Mouse (Mus musculus) lung, postnatal 0 days (tissue): ENCODE results near the gene Bbs7. TPM values are rescaled to one million over a fixed set of nuclear protein-coding genes. Genes with fewer than 3 reads are reported as not detected.
"Not testable (repeated sequence)": the region's sequence is repeated elsewhere in the genome, so short reads cannot be mapped to it uniquely, and the experiment has no call there.

ENCODE experiments used
- ATAC-seq: fragments of 200-750 bp; cut with Nextera tagmentation; 2 replicates; pipeline ENCODE4 v1.8.0; 2017; ENCODE audit warnings: moderate library complexity
- DNase-seq: peaks from one replicate; pipeline ENCODE4 v3.0.0-alpha.2; 2016; ENCODE audit warnings: low spot score
- H3K27ac ChIP-seq: fragments of 300-500 bp; sonication (generic); 2 replicates; pipeline ENCODE4 v1.5.1; 2014; ENCODE audit warnings: antibody characterized with exemption, mild to moderate bottlenecking, low read length, mixed read lengths
- H3K27me3 ChIP-seq: fragments of 300-500 bp; sonication (generic); replicated peaks from 2 replicates; pipeline ENCODE4 v1.6.1; 2014; ENCODE audit warnings: low read length, mixed read lengths; ENCODE audit not compliant: insufficient read depth
- H3K36me3 ChIP-seq: fragments of 300-500 bp; sonication (generic); 2 replicates; pipeline ENCODE4 v1.6.1; 2014; ENCODE audit warnings: low read length, mixed read lengths; ENCODE audit not compliant: insufficient read depth
- H3K4me1 ChIP-seq: fragments of 300-500 bp; sonication (generic); 2 replicates; pipeline ENCODE4 v1.6.1; 2014; ENCODE audit warnings: antibody characterized with exemption, low read depth, low read length, mixed read lengths; ENCODE audit not compliant: insufficient read depth
- H3K4me2 ChIP-seq: fragments of 300-500 bp; sonication (generic); replicated peaks from 2 replicates; pipeline ENCODE4 v1.6.1; 2014; ENCODE audit warnings: low read depth, mild to moderate bottlenecking, low read length, moderate library complexity, mixed read lengths
- H3K4me3 ChIP-seq: fragments of 300-500 bp; sonication (generic); 2 replicates; pipeline ENCODE4 v1.5.1; 2014; ENCODE audit warnings: low read depth, low read length
- H3K9ac ChIP-seq: fragments of 300-500 bp; sonication (generic); replicated peaks from 2 replicates; pipeline ENCODE4 v1.6.1; 2014; ENCODE audit warnings: low read depth, mild to moderate bottlenecking
- H3K9me3 ChIP-seq: fragments of 300-500 bp; sonication (generic); 2 replicates; pipeline ENCODE4 v1.6.1; 2016; ENCODE audit warnings: low read length, mixed read lengths
- CTCF ChIP-seq: IDR thresholded peaks from 2 replicates; pipeline ENCODE4 v1.5.1; 2016; ENCODE audit warnings: antibody characterized with exemption, mild to moderate bottlenecking
- EP300 ChIP-seq: IDR thresholded peaks from 2 replicates; pipeline ENCODE4 v1.6.1; 2016; ENCODE audit warnings: antibody characterized with exemption, mild to moderate bottlenecking, control low read depth
- WGBS: fragments of 180-500 bp; shearing (Covaris S2); extraction: QIAGEN DNeasy Blood & Tissue Kit; methylation state at CpG from one replicate; pipeline ENCODE4 v1.1.7; 2014; 5-methylcytosine and 5-hydroxymethylcytosine counted together
- polyA plus RNA-seq: library from polyadenylated mRNA; unstranded; fragments of >200 nt; fragmentation: Nextera tagmentation; extraction: Ambion mirVana; gene quantifications from 2 replicates; pipeline ENCODE4 v1.2.1, GENCODE M21; 2015

Bbs7 gene
- polyA plus RNA-seq = 8.0 and 8.8 TPM in 2 replicates

GRCm38 (mm10) chr3:36613202-36613907, at the start of gene Bbs7:
Gene Bbs7 (minus strand): TSS chr3:36613477.
- H3K4me1 ChIP-seq = no peaks in the 10 kb centered on the region
- H3K27ac ChIP-seq = 0 out of 2 replicates have a peak within 1 kb of the TSS, but pooled peaks have one; percentile 38
- peak within 1 kb of the TSS; percentile 85 for H3K4me2 ChIP-seq
- no peaks in the 10 kb centered on the region for H3K36me3 ChIP-seq
- peak; percentile 100 for ATAC-seq
- DNase-seq = peak; percentile 98
- no peaks in the 10 kb centered on the region for H3K9me3 ChIP-seq
- WGBS = 5% methylated on average over 31 of the region's 38 CpGs
- H3K4me3 ChIP-seq = peak within 1 kb of the TSS; percentile 63
- no peak for TF ChIP-seq EP300
- H3K9ac ChIP-seq = peak within 1 kb of the TSS; percentile 51
- no peaks in the 10 kb centered on the region for H3K27me3 ChIP-seq

GRCm38 (mm10) chr3:36645245-36645559, 31.9 kb upstream of the Bbs7 start:
- H3K27me3 ChIP-seq, H3K36me3 ChIP-seq, DNase-seq, H3K4me2 ChIP-seq, ATAC-seq, H3K27ac ChIP-seq, H3K4me3 ChIP-seq, H3K9me3 ChIP-seq, H3K4me1 ChIP-seq, H3K9ac ChIP-seq: not testable (repeated sequence)

GRCm38 (mm10) chr3:36644554-36645244, 31.4 kb upstream of the Bbs7 start:
- TF ChIP-seq EP300 (no peak), CTCF (no peak)

GRCm38 (mm10) chr3:36643354-36643753, 30.1 kb upstream of the Bbs7 start:
- H3K4me1 ChIP-seq = no peaks in the 10 kb centered on the region
- 75% methylated on average over 3 of the region's 3 CpGs for WGBS

More at GRCm38 (mm10) chr3:36644554-36645244, 31.4 kb upstream of the Bbs7 start:
- DNase-seq = no peak
- no peaks in the 10 kb centered on the region for H3K27me3 ChIP-seq
- no peak overlapping the region for H3K27ac ChIP-seq
- H3K9me3 ChIP-seq = no peaks in the 10 kb centered on the region
- H3K4me1 ChIP-seq = no peaks in the 10 kb centered on the region
- H3K9ac ChIP-seq = no peak overlapping the region
- no peak overlapping the region for H3K4me2 ChIP-seq
- no peak for ATAC-seq
- no peak overlapping the region for H3K4me3 ChIP-seq
- 64% methylated on average over 3 of the region's 3 CpGs for WGBS
- no peaks in the 10 kb centered on the region for H3K36me3 ChIP-seq

GRCm38 (mm10) chr3:36642736-36643135, 29.5 kb upstream of the Bbs7 start:
- 64% methylated on average over 13 of the region's 13 CpGs for WGBS
- no peak for DNase-seq

More at GRCm38 (mm10) chr3:36643354-36643753, 30.1 kb upstream of the Bbs7 start:
- Histone ChIP-seq H3K36me3 (no peaks in the 10 kb centered on the region), H3K9ac (no peak overlapping the region), H3K4me2 (no peak overlapping the region), H3K9me3 (no peaks in the 10 kb centered on the region), H3K4me3 (no peak overlapping the region), H3K27me3 (no peaks in the 10 kb centered on the region), H3K27ac (no peak overlapping the region)
- DNase-seq = no peak
- no peak for ATAC-seq
- TF ChIP-seq EP300 (no peak), CTCF (no peak)

GRCm38 (mm10) chr3:36640787-36641186, 27.5 kb upstream of the Bbs7 start:
- Histone ChIP-seq H3K4me1 (no peaks in the 10 kb centered on the region), H3K36me3 (no peaks in the 10 kb centered on the region), H3K9ac (no peak overlapping the region), H3K4me3 (no peak overlapping the region), H3K9me3 (no peaks in the 10 kb centered on the region), H3K27me3 (no peaks in the 10 kb centered on the region), H3K27ac (no peak overlapping the region), H3K4me2 (no peak overlapping the region)
- ATAC-seq (no peak), DNase-seq (no peak)
- 63% methylated on average over 2 of the region's 2 CpGs for WGBS
- TF ChIP-seq EP300 (no peak), CTCF (peak; percentile 39)

More at GRCm38 (mm10) chr3:36642736-36643135, 29.5 kb upstream of the Bbs7 start:
- TF ChIP-seq CTCF = no peak
- no peak for TF ChIP-seq EP300
- Histone ChIP-seq H3K9me3 (no peaks in the 10 kb centered on the region), H3K4me1 (no peaks in the 10 kb centered on the region), H3K9ac (no peak overlapping the region), H3K27ac (no peak overlapping the region), H3K4me2 (no peak overlapping the region), H3K36me3 (no peaks in the 10 kb centered on the region), H3K4me3 (no peak overlapping the region), H3K27me3 (no peaks in the 10 kb centered on the region)
- ATAC-seq = no peak
